Mouse (Mus musculus): ENCODE measurements at regions not wholly inside any gene's neighbourhood (a gene's known extent, or its start where the extent isn't known, plus 50 kb on each side); places are given as distances from the start of the nearest gene placed in this dataset.

DNA sequence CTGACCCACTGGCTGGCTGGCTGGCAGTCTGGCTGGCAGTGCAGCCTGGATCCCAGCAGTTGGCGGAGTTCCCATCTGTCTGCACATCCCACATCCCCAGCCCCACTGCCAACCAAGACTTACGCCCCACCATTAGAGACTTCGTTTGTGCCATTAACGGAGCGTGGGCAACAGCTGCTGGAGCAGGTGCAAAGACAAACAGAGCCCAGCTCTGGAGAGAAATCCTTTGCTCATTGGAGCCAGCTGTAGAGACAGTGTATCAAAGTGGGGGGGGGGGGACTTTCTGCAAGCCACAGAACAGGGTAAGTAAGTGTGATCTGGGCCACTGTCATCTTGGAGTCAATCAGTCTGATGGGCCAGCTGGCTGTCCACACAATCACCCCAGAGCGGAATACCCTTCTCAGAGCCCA lies 52.3 kb downstream of the Rplp1 start:
- no peak overlapping the region for H3K27ac ChIP-seq (ENCODE audit: control insufficient read depth, insufficient read depth, low read depth, low read length, poor library complexity)
- no peaks in the 10 kb centered on the region for H3K4me1 ChIP-seq (ENCODE audit: control insufficient read depth, insufficient read depth, low read length)
- WGBS, result 81% methylated on average over 6 of the region's 6 CpGs
- TF ChIP-seq POLR2A (IDR thresholded peaks at IDR 0.05; ENCODE audit: borderline replicate concordance, control insufficient read depth, low read depth, low read length) (no peak), CTCF (IDR thresholded peaks at IDR 0.05; ENCODE audit: control insufficient read depth, insufficient read depth, low read length) (no peak)
- no peak overlapping the region for H3K4me3 ChIP-seq (replicated peaks; ENCODE audit: control insufficient read depth, low read depth, low read length)

- WGBS, result 28% methylated on average over 2 of the region's 2 CpGs
- H3K4me3 ChIP-seq (replicated peaks; ENCODE audit: control insufficient read depth, low read depth, low read length), result no peak overlapping the region
These were observed 54.2 kb downstream of the Rplp1 start for GRCm38 (mm10) chr9:61860147-61860546.

DNA sequence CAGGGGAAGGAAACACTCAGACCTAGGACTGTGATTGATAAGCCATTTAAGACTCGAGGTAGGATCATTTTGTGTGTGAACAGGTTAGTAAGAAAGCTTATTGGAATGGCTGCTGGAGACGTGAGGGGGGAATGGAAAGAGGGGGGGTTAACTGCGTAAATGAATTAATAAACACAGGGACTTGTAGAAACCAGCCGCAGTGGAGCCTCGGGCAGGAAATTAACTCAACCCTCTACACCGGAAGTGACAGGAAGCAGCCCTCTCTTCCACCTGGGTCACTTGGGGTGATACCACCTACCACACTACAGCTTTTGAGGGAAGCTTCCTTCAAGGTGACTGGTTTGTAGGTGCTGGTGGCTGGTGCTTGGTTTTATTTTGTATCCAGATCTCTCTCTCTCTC lies 54.9 kb downstream of the Rplp1 start:
- H3K4me1 ChIP-seq (ENCODE audit: control insufficient read depth, insufficient read depth, low read length), result no peaks in the 10 kb centered on the region
- no peak overlapping the region for H3K27ac ChIP-seq (ENCODE audit: control insufficient read depth, insufficient read depth, low read depth, low read length, poor library complexity)
- no peak for TF ChIP-seq CTCF (IDR thresholded peaks at IDR 0.05; ENCODE audit: control insufficient read depth, insufficient read depth, low read length)
- no peak for TF ChIP-seq POLR2A (IDR thresholded peaks at IDR 0.05; ENCODE audit: borderline replicate concordance, control insufficient read depth, low read depth, low read length)
- 2% methylated on average over 6 of the region's 6 CpGs for WGBS
- H3K4me3 ChIP-seq (replicated peaks; ENCODE audit: control insufficient read depth, low read depth, low read length), result no peak overlapping the region

More at GRCm38 (mm10) chr9:61860147-61860546, 54.2 kb downstream of the Rplp1 start:
- Histone ChIP-seq H3K27ac (ENCODE audit: control insufficient read depth, insufficient read depth, low read depth, low read length, poor library complexity) (no peak overlapping the region), H3K4me1 (ENCODE audit: control insufficient read depth, insufficient read depth, low read length) (no peaks in the 10 kb centered on the region)
- no peak for TF ChIP-seq POLR2A (IDR thresholded peaks at IDR 0.05; ENCODE audit: borderline replicate concordance, control insufficient read depth, low read depth, low read length)
- peak; percentile 76 for TF ChIP-seq CTCF (IDR thresholded peaks at IDR 0.05; ENCODE audit: control insufficient read depth, insufficient read depth, low read length)

- Histone ChIP-seq H3K27ac (ENCODE audit: control insufficient read depth, insufficient read depth, low read depth, low read length, poor library complexity) (no peak overlapping the region), H3K4me1 (ENCODE audit: control insufficient read depth, insufficient read depth, low read length) (no peaks in the 10 kb centered on the region), H3K4me3 (replicated peaks; ENCODE audit: control insufficient read depth, low read depth, low read length) (no peak overlapping the region)
- no peak for TF ChIP-seq POLR2A (IDR thresholded peaks at IDR 0.05; ENCODE audit: borderline replicate concordance, control insufficient read depth, low read depth, low read length)
- no peak for TF ChIP-seq CTCF (IDR thresholded peaks at IDR 0.05; ENCODE audit: control insufficient read depth, insufficient read depth, low read length)
- 18% methylated on average over 6 of the region's 6 CpGs for WGBS
These were observed 56.5 kb downstream of the Rplp1 start for GRCm38 (mm10) chr9:61857817-61858216.

- WGBS, result 84% methylated on average over 1 of the region's 1 CpGs
- no peak overlapping the region for H3K27ac ChIP-seq (ENCODE audit: control insufficient read depth, insufficient read depth, low read depth, low read length, poor library complexity)
These were observed 57.7 kb downstream of the Rplp1 start for GRCm38 (mm10) chr9:61856686-61857085.

DNA sequence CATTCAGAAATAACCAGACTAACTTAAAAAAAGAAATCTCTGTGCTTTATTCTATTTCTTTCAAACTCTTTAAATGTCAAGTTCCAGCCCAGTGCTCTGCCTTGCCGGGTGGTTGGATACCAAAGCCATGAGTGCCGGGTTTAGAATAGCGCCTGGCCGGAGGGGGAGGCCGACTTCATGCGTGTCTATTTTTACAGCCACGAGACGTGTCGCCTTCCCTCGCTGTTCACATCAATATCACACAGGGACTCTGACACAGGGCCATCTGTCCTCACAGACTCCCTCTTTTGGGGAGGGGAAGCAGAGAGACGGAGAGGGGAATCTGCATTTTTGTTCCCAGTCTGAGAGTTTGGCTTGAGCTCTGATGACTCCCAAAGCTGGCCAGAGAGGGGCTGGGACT lies 58.7 kb downstream of the Rplp1 start:
- WGBS, result 86% methylated on average over 11 of the region's 11 CpGs
- Histone ChIP-seq H3K4me3 (replicated peaks; ENCODE audit: control insufficient read depth, low read depth, low read length) (no peak overlapping the region), H3K4me1 (ENCODE audit: control insufficient read depth, insufficient read depth, low read length) (no peaks in the 10 kb centered on the region), H3K27ac (ENCODE audit: control insufficient read depth, insufficient read depth, low read depth, low read length, poor library complexity) (no peak overlapping the region)
- TF ChIP-seq CTCF (IDR thresholded peaks at IDR 0.05; ENCODE audit: control insufficient read depth, insufficient read depth, low read length) (no peak), POLR2A (IDR thresholded peaks at IDR 0.05; ENCODE audit: borderline replicate concordance, control insufficient read depth, low read depth, low read length) (no peak)

More at GRCm38 (mm10) chr9:61856686-61857085, 57.7 kb downstream of the Rplp1 start:
- no peak overlapping the region for H3K4me3 ChIP-seq (replicated peaks; ENCODE audit: control insufficient read depth, low read depth, low read length)
- H3K4me1 ChIP-seq (ENCODE audit: control insufficient read depth, insufficient read depth, low read length), result no peaks in the 10 kb centered on the region
- no peak for TF ChIP-seq POLR2A (IDR thresholded peaks at IDR 0.05; ENCODE audit: borderline replicate concordance, control insufficient read depth, low read depth, low read length)
- TF ChIP-seq CTCF (IDR thresholded peaks at IDR 0.05; ENCODE audit: control insufficient read depth, insufficient read depth, low read length), result no peak

GRCm38 (mm10) chr9:61853841-61854240 lies 60.5 kb downstream of the Rplp1 start:
- WGBS, result 75% methylated on average over 4 of the region's 4 CpGs
- TF ChIP-seq CTCF (IDR thresholded peaks at IDR 0.05; ENCODE audit: control insufficient read depth, insufficient read depth, low read length) (no peak), POLR2A (IDR thresholded peaks at IDR 0.05; ENCODE audit: borderline replicate concordance, control insufficient read depth, low read depth, low read length) (no peak)
- Histone ChIP-seq H3K4me1 (ENCODE audit: control insufficient read depth, insufficient read depth, low read length) (no peaks in the 10 kb centered on the region), H3K27ac (ENCODE audit: control insufficient read depth, insufficient read depth, low read depth, low read length, poor library complexity) (no peak overlapping the region), H3K4me3 (replicated peaks; ENCODE audit: control insufficient read depth, low read depth, low read length) (no peak overlapping the region)

GRCm38 (mm10) chr9:61851331-61851730 lies 63.0 kb downstream of the Rplp1 start:
- 57% methylated on average over 3 of the region's 3 CpGs for WGBS
- no peak for TF ChIP-seq POLR2A (IDR thresholded peaks at IDR 0.05; ENCODE audit: borderline replicate concordance, control insufficient read depth, low read depth, low read length)
- TF ChIP-seq CTCF (IDR thresholded peaks at IDR 0.05; ENCODE audit: control insufficient read depth, insufficient read depth, low read length), result no peak
- no peaks in the 10 kb centered on the region for H3K4me1 ChIP-seq (ENCODE audit: control insufficient read depth, insufficient read depth, low read length)
- no peak overlapping the region for H3K27ac ChIP-seq (ENCODE audit: control insufficient read depth, insufficient read depth, low read depth, low read length, poor library complexity)
- H3K4me3 ChIP-seq (replicated peaks; ENCODE audit: control insufficient read depth, low read depth, low read length), result no peak overlapping the region

- no peaks in the 10 kb centered on the region for H3K4me1 ChIP-seq (ENCODE audit: control insufficient read depth, insufficient read depth, low read length)
- H3K27ac ChIP-seq (ENCODE audit: control insufficient read depth, insufficient read depth, low read depth, low read length, poor library complexity), result no peak overlapping the region
- no peak overlapping the region for H3K4me3 ChIP-seq (replicated peaks; ENCODE audit: control insufficient read depth, low read depth, low read length)
- WGBS, result 82% methylated on average over 2 of the region's 2 CpGs
- TF ChIP-seq CTCF (IDR thresholded peaks at IDR 0.05; ENCODE audit: control insufficient read depth, insufficient read depth, low read length) (no peak), POLR2A (IDR thresholded peaks at IDR 0.05; ENCODE audit: borderline replicate concordance, control insufficient read depth, low read depth, low read length) (no peak)
These were observed 65.9 kb downstream of the Rplp1 start for GRCm38 (mm10) chr9:61848401-61848800.
